Mouse (Mus musculus): ENCODE data around the gene Phykpl. TPM values are rescaled to one million over a fixed set of nuclear protein-coding genes. Genes with fewer than 3 reads are reported as not detected.
A peak's percentile ranks its signal among the peaks of the same experiment; 100 is the strongest.

The Phykpl gene
- polyA plus RNA-seq, 2 experiments, result 10.1 to 10.7 TPM

- no peaks in the 10 kb centered on the region for H3K27me3 ChIP-seq (ENCODE audit: control insufficient read depth, insufficient read depth, low read length)
- 79% methylated on average over 3 of the region's 3 CpGs for WGBS (ENCODE audit: insufficient replicate concordance)
- no peak overlapping the region for H3K9ac ChIP-seq (replicated peaks)
- no peak overlapping the region for H3K27ac ChIP-seq
- TF ChIP-seq EP300 (IDR thresholded peaks at IDR 0.05; ENCODE audit: low read depth) (no peak), CTCF (IDR thresholded peaks at IDR 0.05; ENCODE audit: low read depth) (no peak)
- H3K36me3 ChIP-seq (replicated peaks; ENCODE audit: control insufficient read depth, insufficient read depth, low read depth), result peaks cover 7% of the 10 kb centered on the region; the same call in 1 of the 2 replicates
- H3K4me3 ChIP-seq (ENCODE audit: insufficient read depth in 1 of 2, low read depth in 2 of 2, low read length in 2 of 2), result no peak overlapping the region
- DNase-seq (ENCODE audit: low read depth in 3 of 3, low spot score in 3 of 3), result no peak
- no peak overlapping the region for H3K4me2 ChIP-seq (ENCODE audit: low read depth)
- no peaks in the 10 kb centered on the region for H3K9me3 ChIP-seq (ENCODE audit: control insufficient read depth, low read length)
- H3K4me1 ChIP-seq (replicated peaks; ENCODE audit: control insufficient read depth in 2 of 2, insufficient read depth in 2 of 2, low read length in 1 of 2), result peaks cover 0 to 21% of the 10 kb centered on the region in 2 experiments; a peak in 3 of 4 replicates
- no peak for ATAC-seq (ENCODE audit: insufficient read depth)
Observed at GRCm38 (mm10) chr11:51633721-51634120, 49.2 kb downstream of the Phykpl start.

DNA sequence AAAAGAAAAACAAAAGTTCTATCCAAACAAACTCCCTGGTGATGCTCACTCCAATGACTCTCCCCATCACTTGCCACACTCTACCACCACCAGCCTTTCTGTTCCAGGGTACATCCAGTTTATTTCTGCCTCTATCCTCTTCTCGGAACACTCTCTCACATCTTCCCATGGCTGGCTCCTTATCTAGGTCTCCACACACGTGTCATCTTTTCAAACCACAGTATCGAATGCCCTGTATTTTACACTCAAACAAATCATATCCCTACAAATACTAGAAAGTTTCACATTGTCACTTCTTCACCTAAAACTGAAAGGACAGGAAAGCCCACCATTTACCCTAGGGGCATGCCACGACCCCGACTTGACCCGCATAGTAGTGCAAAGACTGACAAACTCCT lies 50.6 kb downstream of the Phykpl start:
- WGBS (ENCODE audit: insufficient replicate concordance), result 2% methylated on average over 6 of the region's 6 CpGs
- Histone ChIP-seq H3K9ac (replicated peaks) (peak overlapping the region; percentile 88), H3K4me3 (ENCODE audit: insufficient read depth in 1 of 2, low read depth in 2 of 2, low read length in 2 of 2) (peak overlapping the region; percentile 78 to 80), H3K36me3 (replicated peaks; ENCODE audit: control insufficient read depth, insufficient read depth, low read depth) (no peaks in the 10 kb centered on the region), H3K27ac (peak overlapping the region; percentile 83), H3K4me2 (ENCODE audit: low read depth) (peak overlapping the region; percentile 92), H3K9me3 (ENCODE audit: control insufficient read depth, low read length) (no peaks in the 10 kb centered on the region), H3K27me3 (ENCODE audit: control insufficient read depth, insufficient read depth, low read length) (no peaks in the 10 kb centered on the region), H3K4me1 (replicated peaks; ENCODE audit: control insufficient read depth in 2 of 2, insufficient read depth in 2 of 2, low read length in 1 of 2) (peaks cover 0 to 21% of the 10 kb centered on the region in 2 experiments; a peak in 3 of 4 replicates)
- no peak for DNase-seq (ENCODE audit: low read depth in 3 of 3, low spot score in 3 of 3)
- 0 out of 2 replicates have a peak, but pooled peaks have one; percentile 27 for ATAC-seq (ENCODE audit: insufficient read depth)
- TF ChIP-seq EP300 (IDR thresholded peaks at IDR 0.05; ENCODE audit: low read depth) (no peak), CTCF (IDR thresholded peaks at IDR 0.05; ENCODE audit: low read depth) (no peak)

DNA sequence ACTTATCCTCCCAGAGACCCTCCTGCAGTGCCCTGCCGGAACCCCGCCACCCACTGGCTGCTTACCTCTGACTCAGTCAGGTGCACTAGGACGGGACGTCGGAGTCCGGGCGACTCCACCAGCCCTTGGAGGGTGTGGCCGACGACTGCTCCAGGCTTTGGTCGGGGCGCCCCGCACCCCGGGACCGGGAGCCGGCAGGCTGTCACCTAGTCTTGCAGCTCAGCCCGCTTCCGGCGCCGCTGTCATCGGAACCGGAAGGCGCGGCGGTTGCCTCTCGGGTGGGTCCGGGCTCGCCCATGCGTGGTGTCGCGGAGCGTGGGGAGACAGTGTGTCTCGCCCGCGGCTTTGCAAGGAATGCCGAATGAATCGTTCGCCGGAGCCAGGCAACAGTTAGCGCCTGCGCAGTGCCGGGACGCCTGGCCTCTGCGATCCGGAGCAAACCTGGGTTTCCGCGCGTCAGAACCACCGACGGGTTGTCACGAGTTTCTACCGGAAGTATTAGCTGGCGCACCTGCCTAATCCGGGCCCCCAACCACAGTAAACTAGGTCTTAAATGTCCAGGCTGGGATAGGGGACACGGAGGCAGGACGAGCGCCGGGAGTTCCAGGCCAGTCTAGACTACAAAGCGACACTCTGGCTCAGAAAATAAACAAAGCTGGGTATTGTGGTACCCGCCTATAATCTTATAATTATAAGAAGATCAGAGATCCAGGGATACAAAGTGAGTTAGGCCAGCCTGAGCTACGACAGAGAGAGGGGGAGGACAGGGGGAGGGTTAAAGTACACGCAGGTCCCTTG lies 51.2 kb downstream of the Phykpl start, which contains the start of gene Rmnd5b:
Gene Rmnd5b (minus strand): TSS at position 372 of the 798 bp plus-strand sequence.
- H3K4me1 ChIP-seq (replicated peaks; ENCODE audit: control insufficient read depth in 2 of 2, insufficient read depth in 2 of 2, low read length in 1 of 2), result peaks cover 0 to 21% of the 10 kb centered on the region in 2 experiments; a peak in 3 of 4 replicates
- no peaks in the 10 kb centered on the region for H3K9me3 ChIP-seq (ENCODE audit: control insufficient read depth, low read length)
- H3K9ac ChIP-seq (replicated peaks), result peak within 1 kb of the TSS; percentile 88
- ATAC-seq (ENCODE audit: insufficient read depth) (peak; percentile 82), DNase-seq (ENCODE audit: low read depth in 3 of 3, low spot score in 3 of 3) (peak; percentile 59 to 69 (median 61))
- no peaks in the 10 kb centered on the region for H3K27me3 ChIP-seq (ENCODE audit: control insufficient read depth, insufficient read depth, low read length)
- TF ChIP-seq EP300 (IDR thresholded peaks at IDR 0.05; ENCODE audit: low read depth), result no peak
- TF ChIP-seq CTCF (IDR thresholded peaks at IDR 0.05; ENCODE audit: low read depth), result peak; percentile 47
- peak within 1 kb of the TSS; percentile 92 for H3K4me2 ChIP-seq (ENCODE audit: low read depth)
- H3K27ac ChIP-seq, result peak within 1 kb of the TSS; percentile 83
- H3K36me3 ChIP-seq (replicated peaks; ENCODE audit: control insufficient read depth, insufficient read depth, low read depth), result no peaks in the 10 kb centered on the region
- H3K4me3 ChIP-seq (ENCODE audit: insufficient read depth in 1 of 2, low read depth in 2 of 2, low read length in 2 of 2), result peak within 1 kb of the TSS; percentile 78 to 80
- WGBS (ENCODE audit: insufficient replicate concordance), result under 1% methylated on average over 61 of the region's 61 CpGs

DNA sequence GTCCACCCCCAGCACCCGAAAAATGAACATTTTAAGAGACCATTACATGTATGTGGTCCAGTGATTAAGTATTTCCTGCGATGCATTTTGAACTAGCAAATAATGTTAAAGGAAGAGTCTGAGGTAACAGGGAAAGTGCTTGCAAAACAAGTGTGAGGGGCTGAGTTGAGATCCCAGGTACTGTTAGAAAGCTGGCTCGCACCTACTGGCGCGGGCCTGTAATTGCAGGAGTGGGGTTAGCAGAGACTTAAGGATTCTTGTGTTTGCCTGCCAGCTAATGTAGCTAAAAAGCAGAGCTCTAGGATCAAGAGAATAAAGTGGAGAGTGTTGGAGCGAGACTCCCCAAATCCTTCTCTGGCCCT lies 51.7 kb downstream of the Phykpl start:
- H3K9me3 ChIP-seq (ENCODE audit: control insufficient read depth, low read length), result no peaks in the 10 kb centered on the region
- TF ChIP-seq CTCF (IDR thresholded peaks at IDR 0.05; ENCODE audit: low read depth) (peak; percentile 89), EP300 (IDR thresholded peaks at IDR 0.05; ENCODE audit: low read depth) (no peak)
- ATAC-seq (ENCODE audit: insufficient read depth) (peak; percentile 53; the same call in 1 of the 2 replicates), DNase-seq (ENCODE audit: low read depth in 3 of 3, low spot score in 3 of 3) (peak; percentile 62 to 71 (median 64))
- WGBS (ENCODE audit: insufficient replicate concordance), result 3% methylated on average over 6 of the region's 6 CpGs
- H3K27ac ChIP-seq, result peak overlapping the region; percentile 83
- peaks cover 0 to 21% of the 10 kb centered on the region in 2 experiments; a peak in 3 of 4 replicates for H3K4me1 ChIP-seq (replicated peaks; ENCODE audit: control insufficient read depth in 2 of 2, insufficient read depth in 2 of 2, low read length in 1 of 2)
- H3K4me3 ChIP-seq (ENCODE audit: insufficient read depth in 1 of 2, low read depth in 2 of 2, low read length in 2 of 2), result peak overlapping the region; percentile 78 to 80
- H3K36me3 ChIP-seq (replicated peaks; ENCODE audit: control insufficient read depth, insufficient read depth, low read depth), result no peaks in the 10 kb centered on the region
- H3K9ac ChIP-seq (replicated peaks), result peak overlapping the region; percentile 88
- peak overlapping the region; percentile 92 for H3K4me2 ChIP-seq (ENCODE audit: low read depth)
- H3K27me3 ChIP-seq (ENCODE audit: control insufficient read depth, insufficient read depth, low read length), result no peaks in the 10 kb centered on the region

GRCm38 (mm10) chr11:51637971-51638414 lies 53.4 kb downstream of the Phykpl start:
- H3K27me3 ChIP-seq (ENCODE audit: control insufficient read depth, insufficient read depth, low read length), result no peaks in the 10 kb centered on the region
- ATAC-seq (ENCODE audit: insufficient read depth) (no peak), DNase-seq (ENCODE audit: low read depth in 3 of 3, low spot score in 3 of 3) (no peak)
- peak overlapping the region; percentile 53 for H3K4me2 ChIP-seq (ENCODE audit: low read depth)
- H3K36me3 ChIP-seq (replicated peaks; ENCODE audit: control insufficient read depth, insufficient read depth, low read depth), result no peaks in the 10 kb centered on the region
- H3K9me3 ChIP-seq (ENCODE audit: control insufficient read depth, low read length), result no peaks in the 10 kb centered on the region
- H3K27ac ChIP-seq, result no peak overlapping the region
- 5% methylated on average over 17 of the region's 17 CpGs for WGBS (ENCODE audit: insufficient replicate concordance)
- peak overlapping the region; percentile 5 to 16; a peak in 3 of 4 replicates for H3K4me3 ChIP-seq (ENCODE audit: insufficient read depth in 1 of 2, low read depth in 2 of 2, low read length in 2 of 2)
- H3K9ac ChIP-seq (replicated peaks), result peak overlapping the region; percentile 32
- peaks cover 0 to 21% of the 10 kb centered on the region in 2 experiments; a peak in 3 of 4 replicates for H3K4me1 ChIP-seq (replicated peaks; ENCODE audit: control insufficient read depth in 2 of 2, insufficient read depth in 2 of 2, low read length in 1 of 2)
- TF ChIP-seq CTCF (IDR thresholded peaks at IDR 0.05; ENCODE audit: low read depth) (no peak), EP300 (IDR thresholded peaks at IDR 0.05; ENCODE audit: low read depth) (no peak)
